Mouse (Mus musculus) CH12.LX (cell line): Measurements from ENCODE around the gene Cyp4a14. TPM values are rescaled to one million over a fixed set of nuclear protein-coding genes. Genes with fewer than 3 reads are reported as not detected.

Source experiments
- DNase-seq: peaks from one replicate; pipeline ENCODE4 v3.0.0-alpha.2; 2013; ENCODE audit errors: extremely low read depth
- H3K27ac ChIP-seq: 2 replicates; pipeline ENCODE4 v1.5.1; 2012; ENCODE audit warnings: low read depth, mild to moderate bottlenecking, control low read depth, moderate library complexity; ENCODE audit not compliant: insufficient read depth
- H3K27me3 ChIP-seq: replicated peaks from 2 replicates; pipeline ENCODE3; 2012; ENCODE audit warnings: inconsistent platforms
- H3K36me3 ChIP-seq, 2 experiments: replicated peaks in 1 of 2; 2 replicates each; pipeline versions ENCODE3 to v1.6.1; 2012; ENCODE audit warnings: inconsistent platforms in 1 of 2, low read length in 1 of 2, mild to moderate bottlenecking in 1 of 2, mixed read lengths in 1 of 2, moderate library complexity in 1 of 2; ENCODE audit not compliant: control insufficient read depth in 1 of 2, insufficient read depth in 1 of 2
- H3K4me1 ChIP-seq, 2 experiments: 2 replicates each; pipeline ENCODE4 v1.6.1; 2012; ENCODE audit warnings: inconsistent platforms in 1 of 2, moderate library complexity in 1 of 2; ENCODE audit not compliant: insufficient read depth in 2 of 2, control insufficient read depth in 1 of 2
- H3K4me2 ChIP-seq: 2 replicates; pipeline ENCODE4 v1.6.1; 2012; ENCODE audit warnings: low read depth, mild to moderate bottlenecking, control low read depth; ENCODE audit not compliant: poor library complexity, insufficient read depth, severe bottlenecking
- H3K4me3 ChIP-seq, 3 experiments: fragments of 150-350 bp in 1 of 3; sonication (generic) in 1 of 3; replicated peaks in 1 of 3; 2 replicates each; pipeline versions ENCODE3 to v1.5.1; 2011 to 2012; ENCODE audit warnings: low read depth in 2 of 3, low read length in 2 of 3, mild to moderate bottlenecking in 2 of 3, moderate library complexity in 2 of 3, control low read depth in 1 of 3, improper control_type of control experiment in 1 of 3, inconsistent platforms in 1 of 3, mixed read lengths in 1 of 3; ENCODE audit not compliant: poor library complexity in 1 of 3
- H3K79me2 ChIP-seq: replicated peaks from 2 replicates; pipeline ENCODE4 v1.6.1; 2012; ENCODE audit warnings: mild to moderate bottlenecking, moderate library complexity; ENCODE audit not compliant: control insufficient read depth, poor library complexity, insufficient read depth, severe bottlenecking; ENCODE audit errors: extremely low read depth
- H3K9ac ChIP-seq: 2 replicates; pipeline ENCODE4 v1.6.1; 2012; ENCODE audit warnings: low read depth, mild to moderate bottlenecking, control low read depth, moderate library complexity; ENCODE audit not compliant: insufficient read depth
- H3K9me3 ChIP-seq: replicated peaks from 2 replicates; pipeline ENCODE3; 2012; ENCODE audit warnings: low read length, inconsistent platforms, mixed read lengths
- CTCF ChIP-seq, 2 experiments: IDR thresholded peaks in 1 of 2; conservative IDR thresholded peaks in 1 of 2; 2 replicates each; pipeline ENCODE4 v1.5.1; 2011 to 2012; ENCODE audit warnings: low read depth in 2 of 2, low read length in 2 of 2, improper control_type of control experiment in 1 of 2, inconsistent platforms in 1 of 2, mild to moderate bottlenecking in 1 of 2, moderate library complexity in 1 of 2
- ELF1 ChIP-seq: IDR thresholded peaks from 2 replicates; pipeline ENCODE4 v1.6.1; 2014; ENCODE audit warnings: low read depth, mild to moderate bottlenecking, inconsistent platforms, low read length, improper control_type of control experiment
- EP300 ChIP-seq: IDR thresholded peaks from 2 replicates; pipeline ENCODE4 v1.6.1; 2011; ENCODE audit warnings: low read length, improper control_type of control experiment
- GABPA ChIP-seq: IDR thresholded peaks from 2 replicates; pipeline ENCODE4 v1.6.1; 2012; ENCODE audit warnings: low read depth, low read length, improper control_type of control experiment, inconsistent platforms; ENCODE audit not compliant: insufficient replicate concordance
- HCFC1 ChIP-seq: IDR thresholded peaks from 2 replicates; pipeline ENCODE4 v1.6.1; 2012; ENCODE audit warnings: low read depth, mild to moderate bottlenecking, inconsistent platforms, low read length, improper control_type of control experiment
- IRF4 ChIP-seq: IDR thresholded peaks from 2 replicates; pipeline ENCODE4 v1.6.1; 2014; ENCODE audit warnings: low read depth, mild to moderate bottlenecking, inconsistent platforms, low read length, improper control_type of control experiment
- JUND ChIP-seq: conservative IDR thresholded peaks from 2 replicates; pipeline ENCODE4 v1.6.1; 2011; ENCODE audit warnings: low read depth, low read length, improper control_type of control experiment
- KAT2A ChIP-seq: IDR thresholded peaks from 2 replicates; pipeline ENCODE4 v1.6.1; 2012; ENCODE audit warnings: low read length, improper control_type of control experiment, inconsistent platforms; ENCODE audit not compliant: insufficient replicate concordance
- MAX ChIP-seq: IDR thresholded peaks from 2 replicates; pipeline ENCODE4 v1.6.1; 2011; ENCODE audit warnings: low read length, improper control_type of control experiment
- MAZ ChIP-seq: IDR thresholded peaks from 2 replicates; pipeline ENCODE4 v1.6.1; 2012; ENCODE audit warnings: low read depth, mild to moderate bottlenecking, inconsistent platforms, low read length, improper control_type of control experiment, moderate library complexity
- NELFE ChIP-seq: IDR thresholded peaks from 2 replicates; pipeline ENCODE4 v1.6.1; 2011; ENCODE audit warnings: low read depth, low read length, improper control_type of control experiment
- NRF1 ChIP-seq: IDR thresholded peaks from 2 replicates; pipeline ENCODE4 v1.6.1; 2014; ENCODE audit warnings: low read depth, mild to moderate bottlenecking, inconsistent platforms, low read length, improper control_type of control experiment, moderate library complexity
- POLR2AphosphoS2 ChIP-seq: IDR thresholded peaks from 2 replicates; pipeline ENCODE4 v1.6.1; 2011; ENCODE audit warnings: low read depth, low read length, improper control_type of control experiment
- RAD21 ChIP-seq: IDR thresholded peaks from 2 replicates; pipeline ENCODE4 v1.6.1; 2011; ENCODE audit warnings: low read depth, mild to moderate bottlenecking, low read length, improper control_type of control experiment, moderate library complexity
- RCOR1 ChIP-seq: conservative IDR thresholded peaks from 2 replicates; pipeline ENCODE4 v1.6.1; 2012; ENCODE audit warnings: low read depth, mild to moderate bottlenecking, inconsistent platforms, low read length, improper control_type of control experiment
- SIN3A ChIP-seq: IDR thresholded peaks from 2 replicates; pipeline ENCODE4 v1.6.1; 2012; ENCODE audit warnings: low read length, improper control_type of control experiment, inconsistent platforms
- SMC3 ChIP-seq: IDR thresholded peaks from 2 replicates; pipeline ENCODE4 v1.6.1; 2011; ENCODE audit warnings: low read depth, low read length, improper control_type of control experiment
- TCF12 ChIP-seq: IDR thresholded peaks from 2 replicates; pipeline ENCODE4 v1.6.1; 2014; ENCODE audit warnings: low read depth, mild to moderate bottlenecking, inconsistent platforms, low read length, improper control_type of control experiment
- UBTF ChIP-seq: IDR thresholded peaks from 2 replicates; pipeline ENCODE4 v1.6.1; 2012; ENCODE audit warnings: low read depth, mild to moderate bottlenecking, inconsistent platforms, low read length, improper control_type of control experiment, moderate library complexity
- USF1 ChIP-seq: IDR thresholded peaks from 2 replicates; pipeline ENCODE4 v1.6.1; 2014; ENCODE audit warnings: low read depth, mild to moderate bottlenecking, inconsistent platforms, low read length, improper control_type of control experiment
- ZC3H11A ChIP-seq: IDR thresholded peaks from 2 replicates; pipeline ENCODE4 v1.6.1; 2012; ENCODE audit warnings: low read depth, mild to moderate bottlenecking, inconsistent platforms, low read length, improper control_type of control experiment
- ZMIZ1 ChIP-seq: IDR thresholded peaks from 2 replicates; pipeline ENCODE4 v1.6.1; 2012; ENCODE audit warnings: low read depth, mild to moderate bottlenecking, inconsistent platforms, low read length, improper control_type of control experiment
- ZNF384 ChIP-seq: IDR thresholded peaks from 2 replicates; pipeline ENCODE4 v1.6.1; 2012; ENCODE audit warnings: low read depth, low read length, improper control_type of control experiment, inconsistent platforms
- dilution Hi-C: fragments of 300-500 bp; cut with MboI; formaldehyde crosslinking; loops from 2 replicates; pipeline ENCODE4 v1.14.3; 2020; ENCODE audit warnings: low sequenced_read_pairs; ENCODE audit not compliant: extremely low pct_unique_long_range_greater_than_20kb, extremely low pct_ligation_motif_present
- in situ Hi-C: fragments of 300-500 bp; cut with MboI; formaldehyde crosslinking; loops from 3 replicates; pipeline ENCODE4 v1.14.3; 2019; ENCODE audit warnings: low sequenced_read_pairs, low pct_ligation_motif_present, low pct_unique_long_range_greater_than_20kb, mixed read lengths
- polyA plus RNA-seq: library from polyadenylated mRNA; unstranded; fragments of >175 nt; gene quantifications from 2 replicates; pipeline ENCODE4 v1.2.1, GENCODE M21; 2012; ENCODE audit warnings: low read depth; ENCODE audit not compliant: insufficient read length
- total RNA-seq, 2 experiments: library from RNA; depleted of rRNA; stranded (reverse); fragments of 300-350 nt in 1 of 2; fragments of >200 nt in 1 of 2; gene quantifications; 2 replicates each; pipeline ENCODE4 v1.2.3; 2012 to 2014

Gene Cyp4a14
- total RNA-seq (2012; rRNA removed): not detected in 2 replicates
- total RNA-seq (2014; rRNA removed): not detected in 2 replicates
- polyA plus RNA-seq: not detected in 2 replicates

DNA sequence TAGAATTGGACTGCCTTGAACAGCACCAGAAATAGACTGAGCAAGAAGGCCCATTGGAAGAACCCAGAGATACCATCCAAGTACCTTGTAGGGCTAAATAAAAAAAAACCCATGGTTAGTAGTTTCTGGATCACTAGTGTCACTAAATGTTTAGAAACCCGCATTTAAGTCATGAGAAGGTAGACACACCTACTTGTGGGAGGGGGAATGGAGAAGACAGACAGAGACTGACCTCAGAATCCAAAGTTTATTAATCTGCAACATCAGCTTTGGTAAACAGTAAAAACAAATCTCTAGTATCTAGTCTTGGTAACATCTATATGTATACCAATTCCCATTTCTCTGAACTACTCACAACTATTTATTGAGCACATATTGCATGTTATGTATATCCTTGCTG, at the start of gene Cyp4a14:
Cyp4a14 (minus strand) TSS at position 142 of the 400 bp plus-strand sequence.
- no peak within 1 kb of the TSS for H3K27ac ChIP-seq

DNA sequence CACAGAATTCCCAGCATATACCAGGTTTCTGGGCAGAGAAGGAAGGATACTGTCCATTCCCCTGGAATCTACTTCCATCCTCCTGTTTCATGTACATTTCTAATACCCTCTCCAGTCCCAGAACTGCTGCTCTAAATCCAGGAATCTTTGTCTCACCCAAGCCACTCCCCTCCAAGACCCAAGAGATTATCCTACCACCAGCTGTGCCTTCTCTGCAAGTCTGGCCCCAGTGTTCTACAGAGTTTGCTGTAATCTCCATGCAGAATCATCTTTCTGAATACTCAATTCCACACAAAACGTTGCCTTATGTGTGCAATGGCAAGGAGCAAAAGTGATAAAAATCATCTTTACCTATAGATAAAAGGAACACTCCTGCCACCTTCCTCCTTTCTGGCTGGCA, 49.2 kb upstream of the Cyp4a14 start:
- H3K79me2 ChIP-seq: no peaks in the 10 kb centered on the region
- no peaks in the 10 kb centered on the region for H3K9me3 ChIP-seq
- DNase-seq: no peak
- no peaks in the 10 kb centered on the region for H3K36me3 ChIP-seq
- peaks cover 26% of the 10 kb centered on the region for H3K27me3 ChIP-seq
- H3K4me1 ChIP-seq: no peaks in the 10 kb centered on the region
- H3K9ac ChIP-seq: no peak overlapping the region
- dilution Hi-C loops: no loop called here
- no peak overlapping the region for H3K4me2 ChIP-seq
- TF ChIP-seq EP300 (no peak), GABPA (no peak), NRF1 (no peak), RAD21 (no peak), ZMIZ1 (no peak), POLR2AphosphoS2 (no peak), ZC3H11A (no peak), NELFE (no peak), HCFC1 (no peak), ZNF384 (no peak), KAT2A (no peak), IRF4 (no peak), CTCF (conservative IDR thresholded peaks at IDR 0.05 in 1 of 2, IDR thresholded peaks at IDR 0.05 in 1 of 2; ENCODE audit: low read depth in 2 of 2, low read length in 2 of 2) (no peak), JUND (no peak), UBTF (no peak), MAZ (no peak), SIN3A (no peak), MAX (no peak), RCOR1 (no peak), SMC3 (no peak)
- TF ChIP-seq, all 38 proteins: peak for 0
- H3K27ac ChIP-seq: no peak overlapping the region
- H3K4me3 ChIP-seq: no peak overlapping the region
- in situ Hi-C loops: no loop called here

More for the DNA sequence above, at the start of gene Cyp4a14:
- TF ChIP-seq USF1: no peak
- no peak for TF ChIP-seq UBTF
- TF ChIP-seq ELF1: no peak
- no peak for TF ChIP-seq TCF12
- no peak for TF ChIP-seq RAD21
- DNase-seq: no peak
- Histone ChIP-seq H3K9me3 (no peaks in the 10 kb centered on the region), H3K79me2 (no peaks in the 10 kb centered on the region), H3K36me3 (no peaks in the 10 kb centered on the region), H3K4me1 (no peaks in the 10 kb centered on the region), H3K9ac (no peak within 1 kb of the TSS), H3K4me2 (no peak within 1 kb of the TSS), H3K27me3 (peaks cover 67% of the 10 kb centered on the region), H3K4me3 (no peak within 1 kb of the TSS)
- dilution Hi-C loops: no loop called here
- in situ Hi-C loops: loop anchor here (25.0 kb wide), 1 partner anchor 216 kb away; no protein-coding TSS in a partner anchor
